Mouse (Mus musculus): ENCODE results near the gene Scin.

- TF ChIP-seq POLR2A (IDR thresholded peaks at IDR 0.05; ENCODE audit: borderline replicate concordance, insufficient read depth, low read length) (no peak), CTCF (IDR thresholded peaks at IDR 0.05; ENCODE audit: borderline replicate concordance, insufficient read depth, low read depth, low read length) (no peak)
These were observed 117.2 kb downstream of the Scin start for GRCm38 (mm10) chr12:40016648-40017460.

Measured in cerebellum, adult 2 months (tissue).